Mouse (Mus musculus): ENCODE measurements around the gene Dync1li1.
"Not testable (repeated sequence)": the region's sequence is repeated elsewhere in the genome, so short reads cannot be mapped to it uniquely, and the experiment has no call there.

Gene Dync1li1

DNA sequence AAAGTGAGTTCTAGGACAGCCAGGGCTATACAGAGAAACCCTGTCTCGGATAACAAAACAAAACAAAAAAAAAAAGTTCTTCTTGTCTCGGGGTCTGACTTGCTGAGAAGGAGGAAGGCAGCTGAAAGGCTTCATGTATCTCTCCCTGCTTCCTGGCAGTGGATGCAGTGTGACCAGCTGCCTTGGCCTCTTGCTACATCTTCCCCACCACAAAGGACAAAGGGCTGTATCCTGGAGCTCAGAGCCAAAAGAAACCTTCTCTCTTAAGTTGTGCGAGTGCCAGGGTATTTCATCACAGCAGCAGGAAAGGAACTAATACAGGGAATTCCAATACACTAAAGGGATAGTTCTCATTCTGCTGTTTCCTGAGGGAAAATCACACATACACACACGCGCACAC is 10.0 kb upstream of the Dync1li1 start:
- DNase-seq, result no peak

DNA sequence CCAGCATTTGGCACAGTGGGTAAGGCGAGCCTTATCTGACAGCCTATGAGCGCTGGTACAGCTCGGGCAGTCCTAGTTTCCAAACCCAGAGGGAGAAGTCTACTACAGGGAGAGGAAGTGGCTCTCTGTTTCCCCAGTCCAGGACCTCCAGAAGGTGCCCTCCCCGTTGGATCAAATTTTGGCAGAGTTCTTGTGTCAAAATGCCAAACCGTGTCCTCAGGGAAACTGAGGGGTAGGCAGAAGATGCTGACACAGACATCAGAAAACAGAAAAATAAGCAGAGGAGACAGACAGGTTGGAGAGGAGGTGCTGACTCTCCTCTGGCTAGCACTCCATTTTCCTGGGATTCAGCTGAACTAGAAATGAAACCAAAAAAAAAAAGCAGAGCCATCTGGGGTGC is 8.6 kb upstream of the Dync1li1 start:
- DNase-seq, result no peak

DNA sequence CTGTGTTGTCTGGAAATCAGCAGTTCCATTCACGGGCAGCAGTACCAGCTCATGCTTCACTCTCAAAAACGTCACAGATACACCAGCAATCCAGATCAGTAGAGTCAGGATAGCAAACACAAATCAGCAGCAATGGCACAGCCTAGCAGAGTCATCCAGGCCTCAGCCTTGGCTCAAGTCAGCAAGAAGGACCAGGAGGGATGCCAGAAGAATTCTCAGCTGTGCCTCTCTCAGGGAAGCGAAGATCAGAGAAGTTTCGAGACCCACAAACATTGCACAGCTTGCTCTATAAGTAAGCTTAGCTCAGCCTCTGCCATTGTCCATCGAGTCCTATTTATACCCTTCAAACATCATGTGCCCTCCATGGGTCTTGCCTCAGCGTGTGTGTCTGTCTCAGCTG is 8.1 kb upstream of the Dync1li1 start:
- DNase-seq, result no peak

DNA sequence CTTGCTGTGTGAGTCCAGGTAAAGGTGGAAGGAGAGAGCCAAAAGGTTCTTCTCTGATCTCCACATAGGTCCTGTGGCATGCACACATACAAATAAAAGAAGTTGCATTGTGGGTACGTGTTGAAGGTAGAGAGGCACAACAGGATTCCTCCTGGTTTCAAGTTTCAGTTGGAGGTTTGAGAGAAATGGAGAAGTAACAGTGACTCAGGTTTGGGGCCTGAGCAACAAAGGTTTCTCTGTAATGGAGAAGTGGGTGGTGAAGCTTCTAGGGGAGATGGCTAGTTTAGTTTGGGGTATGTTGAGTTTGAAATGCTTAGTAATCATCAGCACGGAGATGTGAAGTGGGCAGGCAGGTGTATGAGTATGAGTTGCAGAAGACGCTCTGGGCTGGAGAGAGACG is 6.4 kb upstream of the Dync1li1 start:
- no peak for DNase-seq

DNA sequence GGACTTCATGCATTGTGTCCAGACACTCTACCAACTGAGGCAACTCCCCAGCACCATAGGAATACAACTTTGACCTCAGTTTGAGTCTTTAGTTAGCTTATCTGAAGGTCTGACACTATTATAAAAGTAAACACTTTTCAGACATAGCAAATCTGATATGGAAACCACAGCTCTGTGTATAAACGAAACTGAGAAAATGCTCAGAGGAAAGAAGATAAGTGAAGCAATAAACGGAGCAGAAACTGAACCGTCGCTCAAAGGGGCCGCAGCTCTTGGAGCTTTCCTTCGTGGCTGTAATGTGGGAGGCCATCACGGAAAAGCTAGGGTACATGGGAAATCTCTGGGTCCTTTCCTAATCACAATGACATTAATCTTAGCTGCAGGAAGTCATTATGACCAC is 2.3 kb upstream of the Dync1li1 start:
- DNase-seq, result no peak

DNA sequence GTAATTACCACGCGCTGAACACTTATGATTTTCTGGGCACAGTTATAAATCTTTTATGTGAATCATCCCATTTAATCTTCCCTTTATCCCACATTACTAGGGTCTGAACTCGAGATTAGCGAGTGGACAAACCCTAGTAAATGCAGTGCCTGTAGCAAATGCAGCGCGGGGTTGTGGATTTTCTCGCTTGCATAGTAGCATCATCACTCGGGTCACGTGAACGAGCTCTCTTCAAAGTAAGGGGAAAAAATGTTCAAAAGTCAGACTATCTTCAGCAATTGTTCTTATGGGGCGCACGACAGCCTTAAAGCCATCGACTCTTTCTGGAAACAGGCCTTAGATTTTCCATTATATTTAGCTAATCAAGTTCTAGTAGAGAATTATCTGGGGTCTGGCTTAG is 951 bp upstream of the Dync1li1 start:
- no peak for DNase-seq

DNA sequence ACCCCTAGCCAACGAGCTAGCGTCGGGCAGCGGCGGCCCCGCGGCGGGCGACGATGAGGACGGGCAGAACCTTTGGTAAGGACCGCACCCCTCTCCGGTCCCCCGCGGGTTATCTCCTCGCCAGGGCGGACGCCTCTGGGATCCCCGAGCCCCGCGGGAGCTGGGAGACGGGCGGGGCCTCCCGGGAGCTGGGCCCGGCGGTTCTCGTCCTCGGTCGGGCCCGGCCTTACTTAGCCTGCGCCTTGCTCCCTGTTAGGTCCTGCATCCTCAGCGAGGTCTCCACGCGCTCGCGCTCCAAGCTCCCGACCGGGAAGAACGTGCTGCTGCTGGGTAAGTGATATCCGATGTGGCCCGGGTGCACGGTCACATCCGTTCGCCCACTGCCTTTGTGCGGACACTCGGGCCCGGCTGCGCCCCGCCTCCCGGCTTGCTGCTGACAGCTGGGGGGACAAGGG is 390 bp downstream of the Dync1li1 start:
- no peak for DNase-seq

DNA sequence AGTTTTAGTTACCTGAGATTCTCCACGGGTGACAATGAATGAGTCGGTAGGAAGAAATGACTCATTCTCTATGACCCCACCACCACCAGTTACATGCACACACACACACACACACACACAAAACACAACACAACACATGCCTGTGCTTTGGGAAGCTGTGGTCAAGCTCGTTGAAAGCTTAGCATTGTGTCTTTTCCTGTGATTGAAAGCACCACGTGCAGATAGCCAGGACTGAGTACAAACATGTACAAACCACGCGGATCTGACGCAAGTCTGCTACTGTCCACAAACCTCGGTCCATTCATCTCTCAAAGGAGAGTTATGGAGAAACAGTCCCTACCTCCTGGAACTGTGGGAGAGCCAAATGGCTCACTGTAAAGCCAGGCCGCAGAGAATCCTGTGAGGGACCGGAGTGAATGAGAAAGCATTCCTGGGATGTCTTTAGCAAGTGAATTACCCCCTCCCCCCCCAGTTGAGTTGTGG is 1.6 kb downstream of the Dync1li1 start:
- no peak for DNase-seq

DNA sequence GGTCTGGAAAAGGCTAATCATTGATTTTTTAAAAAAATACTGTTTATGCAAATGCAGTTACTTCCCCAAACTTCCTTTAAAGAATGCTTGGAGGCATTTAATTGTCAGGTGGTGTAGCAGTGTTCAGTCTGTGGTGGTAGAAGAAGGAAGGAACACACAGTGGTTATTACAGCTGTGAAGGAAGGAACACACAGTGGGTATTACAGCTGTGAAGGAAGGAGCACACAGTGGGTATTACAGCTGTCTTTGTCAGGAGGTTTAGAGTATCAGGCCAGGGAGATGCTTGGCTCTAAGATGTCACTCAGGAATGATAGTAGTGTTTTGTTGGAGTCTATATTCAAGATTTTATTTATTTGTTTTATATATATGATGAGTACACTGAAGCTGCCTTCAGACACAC is 2.5 kb downstream of the Dync1li1 start:
- DNase-seq, result no peak

DNA sequence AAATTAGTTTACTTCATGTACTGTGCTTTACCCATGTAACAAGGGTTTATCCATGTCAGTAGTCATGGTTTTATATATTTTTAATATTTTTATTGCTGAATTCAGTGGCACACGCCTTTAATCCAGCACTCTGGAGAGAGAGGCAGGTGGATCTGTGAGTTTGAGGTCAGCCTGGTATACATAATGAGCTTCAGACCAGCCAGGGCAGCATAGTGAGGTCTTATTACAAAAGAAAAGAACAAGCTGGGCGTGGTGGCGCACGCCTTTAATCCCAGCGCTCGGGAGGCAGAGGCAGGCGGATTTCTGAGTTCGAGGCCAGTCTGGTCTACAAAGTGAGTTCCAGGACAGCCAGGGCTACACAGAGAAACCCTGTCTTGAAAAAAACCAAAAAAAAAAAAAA is 7.1 kb downstream of the Dync1li1 start:
- DNase-seq, result not testable (repeated sequence)

DNA sequence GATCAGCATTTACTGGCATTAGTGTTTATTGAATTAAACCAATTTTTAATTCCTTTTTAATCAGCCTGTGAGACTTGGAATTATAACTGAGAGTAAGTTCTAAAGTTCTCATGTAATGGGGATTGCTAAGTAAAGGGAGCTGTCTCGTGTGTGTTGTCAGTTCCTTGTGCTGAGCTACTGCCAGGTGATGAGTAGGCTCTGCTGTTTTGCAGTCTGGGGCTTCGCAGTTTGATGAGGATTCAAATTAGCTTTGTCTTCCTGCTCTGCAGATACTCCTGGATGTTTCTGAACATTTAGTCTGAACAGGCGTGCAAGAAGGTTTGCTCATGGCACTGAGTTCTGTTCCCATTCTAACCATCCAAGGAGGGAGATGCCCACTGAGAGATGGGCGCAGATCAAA is 8.5 kb downstream of the Dync1li1 start:
- DNase-seq, result no peak

DNA sequence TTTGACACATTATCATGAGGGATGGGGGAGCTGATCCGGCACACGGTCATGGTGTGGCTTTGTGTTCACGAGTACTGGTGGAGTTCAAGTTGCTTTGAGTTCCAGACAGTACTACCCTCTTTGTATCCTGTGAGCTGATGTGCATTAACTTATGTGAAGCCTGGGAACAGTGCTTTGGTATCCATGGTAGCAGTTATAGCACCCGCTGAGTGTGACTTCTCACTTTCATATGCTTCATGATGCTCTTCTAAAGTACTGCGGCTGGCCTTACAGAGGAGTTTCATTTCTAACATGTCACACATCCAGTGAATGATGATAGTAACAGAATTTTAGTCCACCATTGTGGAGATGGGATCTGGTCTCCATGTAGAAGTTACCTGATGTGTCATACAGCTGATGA is 9.3 kb downstream of the Dync1li1 start:
- no peak for DNase-seq

DNA sequence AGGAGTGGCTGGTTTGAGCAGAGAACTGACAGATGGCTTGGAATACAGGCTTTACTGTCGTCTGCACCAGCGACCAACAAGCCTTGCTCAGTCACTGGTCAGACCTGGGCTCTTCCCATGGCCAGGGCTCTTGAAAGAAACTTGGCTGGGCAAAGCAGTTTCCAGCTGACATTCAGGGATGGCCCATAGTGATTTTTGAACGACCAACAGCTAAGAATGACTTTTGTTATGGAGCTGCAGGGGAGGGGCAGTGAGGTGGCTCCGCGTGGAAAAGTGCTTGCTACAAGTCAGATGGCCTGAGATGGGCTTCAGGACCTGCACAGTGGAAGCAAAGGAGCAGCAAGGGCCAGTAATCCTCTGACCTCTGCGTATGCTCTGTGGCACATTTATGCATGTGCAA is 10.7 kb downstream of the Dync1li1 start:
- no peak for DNase-seq

DNA sequence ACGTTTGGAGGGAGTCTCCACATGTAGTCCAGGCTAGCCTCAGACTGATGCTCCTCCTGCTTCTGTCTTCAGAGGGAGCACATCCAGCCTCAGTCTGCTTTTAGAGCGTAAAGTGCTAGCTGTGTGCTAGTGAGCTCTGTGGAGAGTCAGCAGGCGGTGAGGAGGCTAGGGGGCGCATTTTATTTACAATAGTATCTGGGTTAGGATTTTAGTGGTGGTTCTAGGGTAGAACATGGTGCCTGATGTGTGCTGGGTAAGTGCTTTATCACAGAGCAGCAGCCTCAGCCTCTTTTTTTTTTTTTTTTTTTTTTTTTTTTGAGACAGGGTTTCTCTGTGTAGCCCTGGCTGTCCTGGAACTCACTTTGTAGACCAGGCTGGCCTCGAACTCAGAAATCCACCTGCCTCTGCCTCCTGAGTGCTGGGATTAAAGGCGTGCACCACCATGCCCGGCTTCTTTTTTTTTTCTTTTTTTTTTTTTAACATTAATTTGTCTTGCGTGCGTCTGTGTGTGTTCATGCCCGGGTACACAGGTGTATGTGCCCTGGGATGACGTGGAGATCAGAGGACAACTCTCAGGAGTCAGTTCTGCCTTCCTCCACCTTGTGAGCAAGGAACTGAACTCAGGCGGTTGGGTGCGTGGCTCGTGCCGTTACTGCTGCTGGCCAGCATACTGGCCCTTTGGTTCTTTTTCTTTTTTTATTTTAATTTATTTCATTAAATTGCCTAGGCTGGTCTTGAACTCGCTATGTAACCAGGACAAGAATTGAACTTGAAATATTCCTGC is 11.5 kb downstream of the Dync1li1 start:
- DNase-seq, result no peak

DNA sequence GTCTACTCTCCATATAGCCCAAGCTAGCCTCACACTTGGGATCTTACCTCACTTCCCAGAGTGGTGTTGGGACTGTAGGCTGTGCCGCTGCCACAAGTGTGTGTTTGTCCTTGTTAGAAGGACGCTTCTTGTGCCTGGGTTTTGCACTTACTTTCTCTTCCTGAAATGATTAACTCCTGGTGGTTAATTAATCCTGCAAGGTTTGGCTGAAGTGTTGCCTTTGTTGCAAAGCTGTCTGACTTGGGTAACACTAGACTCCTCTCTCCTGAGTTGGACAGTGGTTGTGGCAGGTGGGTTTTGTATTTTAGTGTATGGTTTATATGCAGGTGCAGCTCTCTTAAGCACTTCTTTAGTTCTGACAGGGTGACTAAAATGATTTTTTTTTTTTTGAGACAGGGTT is 12.4 kb downstream of the Dync1li1 start:
- no peak for DNase-seq

DNA sequence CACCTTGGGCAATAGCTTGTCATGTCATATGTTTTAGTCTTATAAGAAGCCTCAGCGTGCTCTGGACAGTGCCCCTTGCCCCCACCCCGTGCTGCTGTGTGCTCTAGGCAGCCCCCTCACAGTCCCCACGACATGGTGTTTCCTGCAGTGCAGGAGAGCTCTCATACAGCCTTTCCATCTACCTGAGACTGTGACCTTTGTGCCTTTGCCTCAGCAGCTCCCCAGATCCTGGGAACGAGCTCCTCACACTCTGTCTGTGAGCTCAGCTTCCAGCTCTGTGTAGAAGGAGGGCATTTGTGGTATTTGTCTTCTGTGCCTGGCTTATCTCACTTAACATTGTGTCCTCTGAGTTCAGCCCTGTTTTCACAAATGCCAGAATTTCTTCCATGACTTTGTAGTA is 13.3 kb downstream of the Dync1li1 start:
- DNase-seq, result no peak

DNA sequence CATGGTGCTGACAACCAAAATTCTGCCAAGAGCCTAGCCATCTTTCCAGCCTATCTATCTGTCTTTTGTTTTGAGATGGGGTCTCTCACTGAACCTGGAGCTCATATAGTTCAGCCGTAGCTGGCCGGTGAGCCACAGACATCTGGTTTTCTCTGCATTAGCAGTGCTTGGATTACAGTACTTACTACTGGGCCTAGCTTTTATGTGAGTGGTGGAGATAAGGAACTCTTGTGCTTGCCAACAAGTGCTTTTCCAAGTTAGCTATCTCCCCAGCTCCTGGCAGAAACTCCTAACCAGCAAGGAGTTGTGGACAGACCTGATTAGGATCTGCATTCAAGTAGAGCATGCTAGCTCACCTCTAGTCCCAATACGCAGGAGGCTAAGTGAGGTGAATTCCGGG is 19.2 kb downstream of the Dync1li1 start:
- DNase-seq, result no peak

DNA sequence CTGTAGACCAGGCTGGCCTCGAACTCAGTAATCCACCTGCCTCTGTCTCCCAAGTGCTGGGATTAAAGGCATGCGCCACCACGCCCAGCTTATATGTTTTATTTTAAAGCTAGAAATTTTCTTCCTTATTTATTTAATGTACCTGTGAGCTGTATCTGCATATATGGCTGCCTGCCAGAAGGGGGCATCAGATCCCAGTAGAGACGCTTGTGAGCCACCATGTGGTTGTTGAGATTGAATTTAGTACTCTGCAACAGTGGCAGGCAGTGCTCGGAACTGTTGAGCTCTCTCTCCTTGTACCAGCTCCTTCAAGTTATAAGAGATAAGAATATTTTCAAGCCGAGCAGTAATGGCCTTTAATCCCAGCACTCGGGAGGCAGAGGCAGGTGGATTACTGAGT is 21.8 kb downstream of the Dync1li1 start:
- DNase-seq, result no peak

DNA sequence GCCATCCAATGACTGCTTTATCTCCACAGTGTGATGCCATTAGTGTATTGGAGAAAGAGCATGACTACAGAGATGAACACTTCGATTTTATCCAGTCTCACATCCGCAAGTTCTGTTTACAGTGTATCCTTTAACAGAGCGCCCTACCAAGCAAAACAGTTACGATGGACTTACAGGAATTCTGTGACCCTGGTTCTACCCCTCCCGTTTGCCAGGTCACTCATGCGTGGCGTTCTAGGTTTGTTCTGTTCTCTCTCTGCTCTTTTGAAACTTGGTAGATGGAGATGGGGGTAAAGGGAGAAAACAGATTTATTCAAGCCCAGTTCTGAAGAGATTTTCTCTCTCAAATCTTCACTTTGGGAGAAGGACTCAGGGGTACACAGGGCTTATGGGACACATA is 24.9 kb downstream of the Dync1li1 start:
- DNase-seq, result no peak

DNA sequence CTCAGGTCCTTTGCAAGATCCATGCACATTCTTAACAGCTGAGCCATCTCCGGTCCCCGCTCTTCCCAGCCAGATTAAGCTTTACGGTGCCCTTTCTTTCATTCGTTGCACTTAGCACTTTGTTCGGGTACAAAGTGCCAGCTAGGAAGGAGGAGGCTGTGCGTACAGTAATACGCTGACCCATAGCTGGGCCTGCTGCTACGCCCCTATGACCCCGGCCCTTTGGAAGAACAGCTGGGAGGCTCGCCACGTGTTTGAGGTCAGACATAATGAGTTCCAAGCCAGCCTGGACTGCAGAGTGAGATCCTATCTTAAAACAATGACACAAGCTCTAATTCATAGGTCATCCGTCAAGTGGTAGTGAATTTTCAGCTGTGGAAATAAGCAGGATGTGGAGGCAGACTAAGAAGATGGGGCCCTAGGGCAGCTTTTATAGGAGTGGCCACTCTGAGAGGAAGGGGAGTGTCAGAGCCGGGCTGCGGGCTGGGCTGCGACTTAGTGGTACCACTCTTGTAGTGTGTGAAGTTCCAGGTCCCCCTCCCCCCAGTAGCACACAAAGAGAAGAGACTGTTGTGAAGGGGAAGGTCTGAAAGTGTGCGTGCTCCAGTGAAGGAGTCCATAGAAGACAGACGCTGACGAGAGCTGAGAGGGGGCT is 28.2 kb downstream of the Dync1li1 start:
- DNase-seq, result no peak

DNA sequence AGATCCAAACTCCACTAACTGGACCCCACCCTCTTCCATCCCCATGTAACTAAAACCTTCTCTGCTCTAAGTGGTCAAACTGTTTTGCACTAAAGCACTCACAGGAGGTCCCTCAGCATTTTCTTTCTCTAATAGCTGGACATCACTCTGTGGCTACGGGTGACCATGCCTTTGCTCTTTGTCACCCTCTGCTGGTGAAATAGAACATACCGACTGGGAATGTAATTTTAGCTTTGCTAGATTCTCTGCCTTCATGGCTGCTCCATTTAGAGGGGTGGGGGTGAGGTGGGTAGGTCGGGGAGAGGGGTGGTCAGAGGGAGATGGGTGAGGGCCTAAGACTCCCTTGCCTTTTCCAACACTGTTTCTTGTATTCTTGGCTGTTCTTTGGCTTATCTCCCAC is 38.7 kb downstream of the Dync1li1 start:
- DNase-seq, result no peak

DNA sequence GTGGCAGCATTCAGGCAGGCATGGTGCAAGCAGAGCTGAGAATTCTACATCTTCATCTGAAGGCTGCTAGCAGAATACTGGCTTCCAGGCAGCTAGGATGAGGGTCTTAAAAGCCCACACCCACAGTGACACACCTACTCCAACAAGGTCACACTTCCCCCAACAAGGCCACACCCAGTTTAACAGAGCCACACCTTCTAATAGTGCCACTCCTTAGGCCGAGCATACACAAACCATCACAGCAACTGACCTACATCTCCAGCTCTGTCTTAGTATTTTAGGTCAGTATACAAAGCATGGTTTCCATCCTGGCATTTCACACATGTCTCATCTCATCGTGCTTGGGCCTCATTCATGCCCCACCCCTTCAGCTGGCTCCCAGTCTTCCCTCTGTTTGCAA is 39.8 kb downstream of the Dync1li1 start:
- DNase-seq, result not testable (repeated sequence)

DNA sequence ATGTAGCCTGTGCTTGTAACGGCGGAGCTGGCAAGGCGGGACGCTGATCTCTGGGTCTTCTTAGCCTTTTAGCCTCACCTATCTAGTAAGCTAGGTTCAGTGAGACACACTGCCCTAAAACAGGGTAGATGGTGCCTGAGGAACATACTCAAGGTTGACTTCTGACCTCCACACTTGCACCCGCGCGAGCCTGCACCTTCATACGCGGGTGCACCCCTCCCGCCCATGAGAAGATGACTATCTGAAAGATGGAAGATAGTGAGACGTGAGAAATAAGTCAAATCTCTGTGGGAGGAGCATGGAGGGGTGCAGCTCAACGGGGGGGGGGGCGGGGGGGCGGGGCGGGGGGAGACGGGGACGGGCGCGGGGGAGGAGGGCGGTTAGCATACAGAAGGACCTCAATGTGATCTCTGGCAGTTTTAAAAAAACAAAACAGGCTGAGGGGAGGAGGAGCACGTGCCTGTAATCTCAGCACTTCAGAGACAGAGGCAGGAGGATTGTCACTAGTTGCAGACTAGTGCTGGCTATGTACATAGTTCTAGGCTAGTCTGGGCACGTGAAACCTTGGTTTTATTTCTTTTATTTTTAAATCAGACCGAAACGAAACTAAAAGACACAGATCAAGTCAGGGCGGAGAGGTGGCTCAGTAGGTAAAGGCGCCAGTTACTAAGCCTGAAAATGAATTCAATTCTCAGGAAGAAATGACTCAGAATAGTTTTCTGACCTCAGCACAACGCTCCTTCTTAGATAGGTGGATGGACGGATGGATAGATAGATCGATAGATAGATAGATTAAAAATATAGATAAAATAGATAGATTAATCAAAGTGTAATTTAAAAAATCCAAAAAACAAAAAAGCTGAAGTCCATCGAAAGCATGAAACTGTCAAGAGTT is 41.6 kb downstream of the Dync1li1 start:
- no peak for DNase-seq
